Mouse (Mus musculus) layer of hippocampus, postnatal 25 days (tissue): ENCODE measurements around the gene Ifrd2. TPM values are rescaled to one million over a fixed set of nuclear protein-coding genes. Genes with fewer than 3 reads are reported as not detected.
"Not testable (repeated sequence)": the region's sequence is repeated elsewhere in the genome, so short reads cannot be mapped to it uniquely, and the experiment has no call there.

Experiments used
- DNase-seq, 2 experiments: peaks; one replicate each; pipeline ENCODE4 v3.0.0; 2022; ENCODE audit warnings: mixed read lengths in 2 of 2, low spot score in 1 of 2; ENCODE audit errors: extremely low spot score in 1 of 2
- total RNA-seq, 2 experiments: library from RNA; stranded (reverse); gene quantifications; 2 replicates each; pipeline ENCODE4 v1.2.3; 2021

The Ifrd2 gene
- total RNA-seq, 2 experiments from 2014 or later = 11.8 to 16.8 TPM

GRCm38 (mm10) chr9:107551117-107551889, 36.1 kb upstream of the Ifrd2 start, which contains the start of gene Rassf1:
Gene Rassf1 (plus strand): TSS chr9:107551555.
- no peak for DNase-seq

DNA sequence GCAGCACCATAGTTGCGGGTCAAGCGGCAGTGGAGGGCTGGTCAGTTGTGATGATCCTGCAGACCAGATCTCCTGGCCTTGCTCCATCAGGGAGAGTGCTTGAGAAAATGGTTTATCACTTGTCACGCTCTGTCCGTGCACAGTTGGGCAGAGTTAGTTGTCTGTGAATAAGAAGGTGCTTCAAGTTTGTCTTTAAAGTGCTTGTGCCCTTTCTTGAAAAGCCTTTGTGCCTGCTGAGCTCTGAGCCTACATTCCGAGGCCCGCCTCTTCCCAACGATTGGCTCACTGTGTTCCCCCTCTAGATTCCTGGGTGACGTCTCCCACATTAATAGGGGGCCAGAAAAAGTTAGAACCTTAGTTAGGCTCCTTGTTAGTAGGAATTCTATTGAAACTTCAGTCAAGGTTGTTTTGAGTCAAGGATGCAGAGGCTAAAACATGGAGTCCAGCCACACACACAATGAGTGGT, 35.5 kb upstream of the Ifrd2 start:
- no peak for DNase-seq

GRCm38 (mm10) chr9:107552690-107553393, 34.6 kb upstream of the Ifrd2 start:
- DNase-seq = no peak

DNA sequence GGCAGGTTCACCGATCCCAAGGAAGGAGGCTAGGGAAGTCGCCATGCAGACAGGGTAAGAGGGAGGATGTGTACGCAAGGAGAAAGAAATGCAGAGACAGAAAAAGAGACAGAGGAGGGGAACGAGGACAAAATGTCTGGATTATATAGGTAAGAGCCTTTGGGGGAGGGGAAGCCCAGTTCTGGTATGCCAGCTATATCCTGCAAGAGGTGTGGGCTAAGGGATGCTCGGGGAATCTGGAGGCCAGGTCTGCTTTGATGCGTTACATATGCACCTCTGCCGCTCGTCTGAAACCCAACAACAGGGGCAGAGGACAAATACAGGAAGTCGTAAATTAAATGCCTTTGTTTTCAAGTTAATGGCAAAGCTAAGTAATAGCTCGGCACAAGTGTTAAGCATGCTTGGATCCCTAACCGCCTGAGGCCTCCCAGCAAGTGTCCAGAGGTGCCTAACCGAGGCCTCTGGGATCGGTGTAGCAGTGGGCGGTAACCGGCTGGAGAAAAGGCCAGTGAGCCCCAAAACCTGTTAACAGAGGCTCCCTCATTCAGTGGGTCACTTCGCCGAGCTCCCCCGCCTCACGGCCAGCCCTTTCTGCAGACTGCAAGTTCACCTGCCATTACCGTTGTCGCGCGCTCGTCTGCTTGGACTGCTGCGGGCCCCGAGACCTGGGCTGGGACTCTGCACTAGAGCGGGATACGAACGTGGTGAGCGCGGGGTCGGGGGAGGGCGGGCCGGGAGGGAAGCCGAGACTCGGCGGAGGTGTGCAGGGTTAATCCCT, 33.7 kb upstream of the Ifrd2 start:
- DNase-seq = no peak

- DNase-seq = peak; percentile 77 to 89
Observed at GRCm38 (mm10) chr9:107554319-107554825, 33.1 kb upstream of the Ifrd2 start.

GRCm38 (mm10) chr9:107555031-107555457, 32.4 kb upstream of the Ifrd2 start:
- DNase-seq = no peak

DNA sequence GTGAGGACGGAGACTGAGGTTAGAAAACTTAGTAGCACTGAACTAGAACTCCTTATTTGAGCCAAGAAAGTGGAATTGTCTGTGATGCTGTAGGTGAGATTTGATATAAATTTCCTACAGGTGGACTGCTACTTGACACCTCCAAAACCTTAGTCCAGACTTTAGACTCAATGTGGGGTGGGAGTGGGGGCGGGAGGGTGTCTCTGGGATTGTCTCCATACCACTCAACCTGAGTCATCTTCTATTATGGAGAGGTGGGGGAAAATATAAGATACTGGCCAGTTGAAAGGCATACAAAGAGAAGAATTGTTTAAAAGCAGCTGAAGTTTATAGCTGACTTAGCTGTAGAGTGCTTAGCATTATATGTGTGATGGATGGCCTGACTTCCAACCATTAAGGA, 31.7 kb upstream of the Ifrd2 start:
- DNase-seq = no peak

DNA sequence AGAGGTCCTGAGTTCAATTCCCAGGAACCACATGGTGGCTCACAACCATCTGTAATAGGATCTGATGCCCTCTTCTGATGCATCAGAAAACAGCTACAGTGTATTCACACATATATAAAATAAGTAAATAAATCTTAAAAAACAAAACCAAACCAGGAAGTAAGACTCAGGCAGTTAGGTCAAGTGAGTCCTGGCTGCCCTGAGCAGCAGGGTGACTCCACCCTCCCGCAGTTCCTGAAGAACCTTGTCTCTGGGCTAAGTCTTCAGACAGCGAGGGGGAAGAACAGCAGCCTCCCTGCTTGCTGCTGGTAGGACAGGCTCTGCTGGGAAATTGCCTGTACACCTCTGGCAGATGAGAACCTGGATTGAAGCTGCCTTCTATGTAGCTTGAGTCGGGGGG, 31.1 kb upstream of the Ifrd2 start:
- no peak for DNase-seq

DNA sequence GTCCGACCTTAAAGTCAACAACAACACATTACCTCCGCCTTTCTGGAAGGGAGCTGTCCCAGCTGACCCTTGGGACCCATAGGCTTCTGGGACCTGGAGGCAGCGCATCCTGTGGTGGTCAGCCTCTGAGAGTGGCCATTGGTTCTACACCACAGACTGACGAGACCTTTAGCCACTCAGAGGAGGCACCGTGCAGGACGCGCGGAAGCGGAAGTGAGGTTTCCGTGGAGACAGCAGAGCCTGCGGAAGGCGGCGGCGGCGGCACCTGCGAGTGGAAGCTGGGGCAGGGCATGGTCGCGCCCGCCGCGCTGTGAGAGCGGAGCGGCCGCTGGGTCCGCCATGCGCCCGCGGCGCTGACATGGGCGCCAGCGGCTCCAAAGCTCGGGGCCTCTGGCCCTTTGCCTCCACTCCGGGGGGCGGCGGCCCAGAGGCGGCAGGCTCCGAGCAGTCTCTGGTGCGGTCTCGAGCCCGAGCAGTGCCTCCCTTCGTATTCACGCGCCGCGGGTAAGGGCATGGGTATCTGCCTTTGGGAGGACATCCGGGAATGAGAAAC, 24.3 kb upstream of the Ifrd2 start, which contains the start of gene Tusc2:
Tusc2 (plus strand) TSS at position 227 of the 553 bp plus-strand sequence.
- DNase-seq = peak; percentile 79 to 83

GRCm38 (mm10) chr9:107565556-107565955, 21.9 kb upstream of the Ifrd2 start:
- DNase-seq = not testable (repeated sequence)

GRCm38 (mm10) chr9:107566041-107566709, 21.3 kb upstream of the Ifrd2 start:
- peak; percentile 61 to 85 for DNase-seq

DNA sequence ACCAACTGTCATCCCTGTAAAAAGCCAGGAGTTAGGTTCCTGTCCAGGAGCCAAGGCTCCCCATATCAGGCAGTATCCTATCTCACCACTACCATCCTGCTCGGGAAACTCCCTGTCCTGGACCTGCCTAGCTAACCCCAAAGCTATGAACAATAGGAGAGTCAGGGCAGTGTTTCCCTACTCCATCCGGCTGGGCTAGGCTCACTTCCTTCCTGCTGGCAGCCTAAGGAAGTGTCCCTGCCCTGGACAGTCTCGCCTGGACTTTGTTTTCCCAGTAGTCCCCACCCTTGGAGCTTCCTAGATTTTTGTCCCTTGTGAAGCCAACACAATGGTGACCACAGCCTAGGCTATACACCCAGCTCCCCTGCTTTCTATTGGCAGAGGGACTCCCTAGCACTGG, 20.6 kb upstream of the Ifrd2 start:
- no peak for DNase-seq

DNA sequence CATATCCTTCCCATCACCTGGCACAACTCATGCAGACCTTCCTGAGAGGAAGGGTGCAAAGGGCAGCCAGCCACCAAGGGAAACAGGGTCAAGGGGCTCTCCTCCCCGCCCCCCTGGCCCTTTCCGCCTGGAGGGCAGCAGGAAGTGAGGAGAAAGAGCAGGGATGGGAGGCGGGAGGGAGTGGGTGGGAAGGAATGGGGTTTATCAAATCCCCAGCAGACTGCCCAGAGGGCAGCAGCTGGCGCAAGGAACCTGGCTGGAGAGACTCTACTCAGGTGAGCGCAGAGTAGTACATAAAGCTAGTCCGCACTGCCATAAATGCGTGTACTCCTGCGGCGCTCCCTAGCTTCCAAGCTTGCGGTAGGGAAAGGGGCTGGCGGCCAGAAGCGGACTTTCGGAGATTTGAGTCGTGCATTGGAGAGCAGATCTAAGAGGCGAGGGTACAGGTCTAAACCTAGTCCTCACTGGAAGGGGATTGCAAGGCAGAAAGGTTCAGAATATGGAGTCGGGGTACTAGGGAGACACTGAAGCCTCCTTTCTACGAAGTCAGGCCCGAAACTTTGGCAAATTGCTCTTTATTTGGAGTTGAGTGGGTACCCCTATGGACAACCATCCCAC, 19.6 kb upstream of the Ifrd2 start, which contains the start of gene Hyal2:
Hyal2 (plus strand) TSS at position 244 of the 618 bp plus-strand sequence.
- no peak for DNase-seq

DNA sequence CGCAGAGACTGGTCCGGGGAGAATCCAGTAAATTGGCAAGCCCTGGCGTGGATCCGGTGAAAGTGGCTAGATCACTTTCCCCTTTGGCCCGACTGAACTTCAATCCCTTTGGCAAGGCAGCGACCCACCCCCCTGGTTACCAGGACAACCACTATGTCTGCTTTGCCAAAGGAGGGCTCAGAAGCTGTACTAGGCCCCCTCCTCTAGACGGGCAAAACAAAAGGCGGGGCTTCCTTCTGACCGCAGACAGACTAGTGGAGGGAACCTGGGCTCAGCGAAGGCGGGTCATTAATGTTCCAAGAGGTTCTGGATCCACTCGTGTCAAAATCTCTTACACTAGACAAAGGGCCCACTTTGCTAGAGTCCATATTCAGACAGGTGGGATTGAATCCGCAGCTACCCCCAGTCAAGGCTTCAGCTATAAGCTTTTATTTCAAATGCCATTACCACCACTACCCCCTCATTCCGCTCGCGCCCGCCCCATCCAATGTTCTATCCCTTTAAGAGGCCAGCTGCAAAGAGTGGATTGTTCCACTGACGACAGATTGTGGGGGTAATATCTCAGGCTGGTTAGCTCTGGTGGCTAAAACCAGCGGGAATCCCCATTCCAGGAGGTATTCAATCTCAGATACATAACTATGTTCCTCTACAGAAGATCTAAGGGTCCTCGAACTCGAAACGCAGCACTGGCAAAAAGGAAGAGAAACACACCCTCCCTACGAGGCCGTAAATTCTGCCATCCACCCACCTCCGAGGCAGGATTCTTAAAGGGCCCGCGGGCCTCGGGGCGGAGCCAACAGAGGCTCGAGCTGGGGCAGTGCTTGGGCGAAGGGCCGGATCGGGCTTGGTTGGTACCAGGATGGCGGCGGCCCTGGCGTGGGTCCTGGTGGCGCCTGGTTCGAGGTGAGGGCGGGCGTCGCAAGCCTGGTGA, 18.8 kb upstream of the Ifrd2 start:
- peak; percentile 59 to 69 for DNase-seq

GRCm38 (mm10) chr9:107569270-107569669, 18.2 kb upstream of the Ifrd2 start:
- DNase-seq = no peak

DNA sequence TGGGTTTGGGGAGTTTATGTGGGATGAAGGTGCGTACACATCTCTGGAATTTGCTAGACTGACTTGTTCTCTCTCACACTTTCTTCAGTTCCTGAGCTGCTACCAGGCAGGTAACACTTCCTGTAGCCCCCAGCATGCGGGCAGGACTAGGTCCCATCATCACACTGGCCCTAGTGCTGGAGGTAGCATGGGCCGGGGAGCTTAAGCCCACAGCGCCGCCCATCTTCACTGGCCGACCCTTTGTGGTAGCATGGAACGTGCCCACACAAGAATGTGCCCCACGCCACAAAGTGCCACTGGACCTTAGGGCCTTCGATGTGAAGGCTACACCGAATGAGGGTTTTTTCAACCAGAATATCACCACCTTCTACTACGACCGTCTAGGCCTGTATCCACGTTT, 17.4 kb upstream of the Ifrd2 start:
- no peak for DNase-seq

- no peak for DNase-seq
Observed at GRCm38 (mm10) chr9:107570845-107571244, 16.6 kb upstream of the Ifrd2 start.
